Comparison of ENCODE assay signal across 10 mouse cellular contexts in genomic region chr10:81395127-81395526, GRCm38 (mm10). TPM values are rescaled to one million over a fixed set of nuclear protein-coding genes. Genes with fewer than 3 reads are reported as not detected.
DNase-seq lines count a peak whose midpoint lies in the region; ATAC-seq and TF ChIP-seq lines count a peak whose summit lies in the region.
"Had no signal": no experiment of that assay in that cellular context is flagged by ENCODE, and none has a peak within 500 bp of the region (broad histone marks: within the 10 kb centered on the region; RNA-seq: fewer than 3 reads in every experiment).

No protein-coding gene starts in this region.

- H3K79me2 ChIP-seq in C2C12 (ENCODE audit: control insufficient read depth, insufficient read depth) = no peaks in the 10 kb centered on the region

- no peak overlapping the region for H3K27ac ChIP-seq in kidney, embryonic 16.5 days (ENCODE audit: low read length)
- H3K27ac ChIP-seq: limb, embryonic 12.5 days had no signal

- peaks cover 7% of the 10 kb centered on the region for H3K79me3 ChIP-seq in C2C12 (ENCODE audit: low read depth)

- H3K4me3 ChIP-seq in kidney, embryonic 16.5 days (ENCODE audit: low read length) = no peak overlapping the region
- no peak overlapping the region for H3K4me3 ChIP-seq in C2C12 (ENCODE audit: insufficient read depth, poor library complexity, severe bottlenecking)
- H3K4me3 ChIP-seq: embryonic facial prominence, embryonic 13.5 days; limb, embryonic 12.5 days had no signal

- H3ac ChIP-seq in C2C12 (ENCODE audit: control insufficient read depth, insufficient read length, low read depth) = no peak overlapping the region

- no peaks in the 10 kb centered on the region for H3K27me3 ChIP-seq in kidney, embryonic 16.5 days (ENCODE audit: insufficient read depth, low read length)
- no peaks in the 10 kb centered on the region for H3K27me3 ChIP-seq in C2C12 (ENCODE audit: control insufficient read depth, insufficient read depth, insufficient read length)
- H3K27me3 ChIP-seq: embryonic facial prominence, embryonic 13.5 days had no signal

- no peak overlapping the region for H3K9ac ChIP-seq in kidney, embryonic 16.5 days (replicated peaks; ENCODE audit: low read length)
- H3K9ac ChIP-seq: embryonic facial prominence, embryonic 13.5 days; limb, embryonic 12.5 days had no signal

- DNase-seq in kidney, adult 11 months = peak; percentile 61
- peak; percentile 85 for DNase-seq in ZHBTc4 (ENCODE audit: low read depth, low spot score)
- DNase-seq in embryo, embryonic 10 days (ENCODE audit: low spot score) = peak; percentile 88
- peak; percentile 67 to 72 for DNase-seq in thymus, postnatal 36 days

- peaks cover 26% of the 10 kb centered on the region; the same call in 1 of the 2 replicates for H3K36me3 ChIP-seq in kidney, embryonic 16.5 days (ENCODE audit: insufficient read depth, low read length)
- peaks cover 39% of the 10 kb centered on the region for H3K36me3 ChIP-seq in C2C12 (ENCODE audit: control insufficient read depth, insufficient read depth)

- no peak overlapping the region for H3K4me2 ChIP-seq in kidney, embryonic 16.5 days (replicated peaks; ENCODE audit: low read depth, low read length)
- H3K4me2 ChIP-seq: embryonic facial prominence, embryonic 13.5 days; limb, embryonic 12.5 days had no signal

- ATAC-seq in kidney, embryonic 16.5 days (ENCODE audit: low FRiP score, low TSS enrichment) = no peak
- peak; percentile 54 for ATAC-seq in inflammation-experienced regulatory T-cells, adult 6 months
- ATAC-seq in megakaryocyte progenitor cell, adult 5-6 weeks (replicated peaks; ENCODE audit: poor library complexity) = peak; percentile 73

- WGBS in kidney, embryonic 16.5 days = 20% methylated on average over 5 of the region's 5 CpGs

- peak; percentile 67 for TF ChIP-seq CTCF in C2C12 (IDR thresholded peaks at IDR 0.05; ENCODE audit: control insufficient read depth, insufficient read depth, insufficient read length)

- H3K4me1 ChIP-seq in kidney, embryonic 16.5 days (ENCODE audit: insufficient read depth, low read length) = peaks cover 25% of the 10 kb centered on the region

- no peaks in the 10 kb centered on the region for H3K9me3 ChIP-seq in kidney, embryonic 16.5 days (ENCODE audit: low read length)
- H3K9me3 ChIP-seq: embryonic facial prominence, embryonic 13.5 days; limb, embryonic 12.5 days had no signal

TF ChIP-seq in C2C12, 6 proteins besides CTCF, POLR2A, EP300 and RAD21:
- TF ChIP-seq FOSL1 (IDR thresholded peaks at IDR 0.05; ENCODE audit: insufficient read depth, low read length, poor library complexity, severe bottlenecking) = no peak
- TF ChIP-seq MYOD1 (IDR thresholded peaks at IDR 0.05; ENCODE audit: control insufficient read depth, insufficient read length, low read depth) = no peak
- TF ChIP-seq MAX (IDR thresholded peaks at IDR 0.05) = no peak
- TF ChIP-seq USF1 (IDR thresholded peaks at IDR 0.05; ENCODE audit: low read depth) = no peak
- no peak for TF ChIP-seq CEBPB (IDR thresholded peaks at IDR 0.05; ENCODE audit: low read depth)
- TF ChIP-seq MYOG (IDR thresholded peaks at IDR 0.05; ENCODE audit: control insufficient read depth, extremely low read depth, insufficient read length) = no peak
TF ChIP-seq in C2C12: peak in this region for 0.

RNA-seq across cellular contexts. Expression of gene Smim24, which starts 2.3 kb away (rescaled TPM):
- polyA plus RNA-seq in kidney, embryonic 16.5 days (2015; fragmentation: Nextera tagmentation; extraction: Ambion mirVana) = 42.7 and 44.1 TPM in 2 replicates
- polyA plus RNA-seq in C2C12 (2012; fragmentation: generic; extraction: Trizol) = 0.32 TPM
- 10 to 100 TPM in 1 of 3 experiments, 1 to 10 TPM in 2; 4.4 to 10.7 (median 9.8) TPM for polyA plus RNA-seq in inflammation-experienced regulatory T-cells, adult 6 months (2017; shearing (Covaris generic))
- total RNA-seq in megakaryocyte progenitor cell, adult 5-6 weeks (2015) = 31.0 and 31.4 TPM in 2 replicates
- 7.5 and 17.1 TPM in 2 replicates for total RNA-seq in megakaryocyte progenitor cell, adult 5-6 weeks (2017)

RNA-seq across cellular contexts. Expression of gene Gm48552, which starts 6.3 kb away (rescaled TPM):
- polyA plus RNA-seq in kidney, embryonic 16.5 days (2015; fragmentation: Nextera tagmentation; extraction: Ambion mirVana) = 1.4 and 1.6 TPM in 2 replicates
- 0.20 TPM for polyA plus RNA-seq in C2C12 (2012; fragmentation: generic; extraction: Trizol)
- polyA plus RNA-seq in inflammation-experienced regulatory T-cells, adult 6 months (2017; shearing (Covaris generic)) = 1 to 10 TPM in 1 of 3 experiments, not detected in 2; 3.1 TPM
- not detected in 2 replicates for total RNA-seq in megakaryocyte progenitor cell, adult 5-6 weeks (2015)
- total RNA-seq in megakaryocyte progenitor cell, adult 5-6 weeks (2017) = 0.46 TPM in 1 of 2 replicates, not detected in the other

RNA-seq across cellular contexts. Expression of gene Gm48551, which starts 10.9 kb away (rescaled TPM):
- polyA plus RNA-seq in kidney, embryonic 16.5 days (2015; fragmentation: Nextera tagmentation; extraction: Ambion mirVana) = 5.0 and 5.2 TPM in 2 replicates
- polyA plus RNA-seq in C2C12 (2012; fragmentation: generic; extraction: Trizol) = 1.7 TPM
- 1 to 10 TPM in 2 of 3 experiments, under 1 TPM in 1; 0.60 to 1.9 (median 1.1) TPM for polyA plus RNA-seq in inflammation-experienced regulatory T-cells, adult 6 months (2017; shearing (Covaris generic))
- 2.6 and 3.0 TPM in 2 replicates for total RNA-seq in megakaryocyte progenitor cell, adult 5-6 weeks (2015)
- 0.62 and 1.7 TPM in 2 replicates for total RNA-seq in megakaryocyte progenitor cell, adult 5-6 weeks (2017)

RNA-seq across cellular contexts. Expression of gene Dohh, which starts 10.9 kb away (rescaled TPM):
- 87.6 and 104 TPM in 2 replicates for polyA plus RNA-seq in kidney, embryonic 16.5 days (2015; fragmentation: Nextera tagmentation; extraction: Ambion mirVana)
- polyA plus RNA-seq in C2C12 (2012; fragmentation: generic; extraction: Trizol) = 148 TPM
- 10 to 100 TPM in 2 of 3 experiments, 1 to 10 TPM in 1; 9.2 to 17.9 (median 10.9) TPM for polyA plus RNA-seq in inflammation-experienced regulatory T-cells, adult 6 months (2017; shearing (Covaris generic))
- 9.3 and 13.7 TPM in 2 replicates for total RNA-seq in megakaryocyte progenitor cell, adult 5-6 weeks (2015)
- total RNA-seq in megakaryocyte progenitor cell, adult 5-6 weeks (2017) = 36.5 and 52.5 TPM in 2 replicates

RNA-seq across cellular contexts. Expression of gene Fzr1, which starts 16.8 kb away (rescaled TPM):
- 111 and 115 TPM in 2 replicates for polyA plus RNA-seq in kidney, embryonic 16.5 days (2015; fragmentation: Nextera tagmentation; extraction: Ambion mirVana)
- polyA plus RNA-seq in C2C12 (2012; fragmentation: generic; extraction: Trizol) = 61.6 TPM
- 10 to 100 TPM; 10.7 to 27.1 (median 13.4) TPM for polyA plus RNA-seq in inflammation-experienced regulatory T-cells, adult 6 months (2017; shearing (Covaris generic))
- total RNA-seq in megakaryocyte progenitor cell, adult 5-6 weeks (2015) = 17.1 and 21.7 TPM in 2 replicates
- 17.3 and 17.8 TPM in 2 replicates for total RNA-seq in megakaryocyte progenitor cell, adult 5-6 weeks (2017)
